Mouse (Mus musculus) bone marrow, adult 2 months (tissue): ENCODE data around the gene Noxa1.

Source experiments
- CTCF ChIP-seq: fragments of 200-500 bp; IDR thresholded peaks from 2 replicates; pipeline ENCODE4 v1.5.1; 2011; ENCODE audit warnings: low read length, control low read depth; ENCODE audit not compliant: control insufficient read depth, insufficient read depth
- POLR2A ChIP-seq: fragments of 200-500 bp; IDR thresholded peaks from 2 replicates; pipeline ENCODE4 v1.6.1; 2011; ENCODE audit warnings: low read depth, mild to moderate bottlenecking, control low read depth, low read length, borderline replicate concordance; ENCODE audit not compliant: control insufficient read depth

DNA sequence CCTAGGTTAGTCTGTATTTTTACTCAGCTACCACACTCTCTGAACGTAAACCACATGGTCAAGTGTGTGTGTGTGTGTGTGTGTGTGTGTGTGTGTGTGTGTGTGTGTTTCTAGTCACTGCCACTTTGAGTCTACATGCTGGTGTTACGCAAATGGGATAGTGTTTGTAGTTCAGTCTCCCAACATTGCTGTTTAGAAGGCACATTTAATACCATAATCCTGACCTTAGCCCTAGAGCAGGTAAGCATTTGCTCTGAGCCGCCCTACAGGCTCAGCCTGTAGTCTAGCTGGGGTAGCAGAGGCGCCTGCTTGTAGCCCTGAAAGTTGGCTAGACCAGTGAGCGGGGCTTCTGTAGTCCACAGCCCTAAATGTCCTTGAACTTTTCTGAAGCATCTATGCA lies 31.4 kb downstream of the Noxa1 start:
- TF ChIP-seq CTCF: no peak
- no peak for TF ChIP-seq POLR2A
